Mouse (Mus musculus) limb, embryonic 14.5 days (tissue): Measurements from ENCODE around the gene Rab11fip4. TPM values are rescaled to one million over a fixed set of nuclear protein-coding genes. Genes with fewer than 3 reads are reported as not detected.
A peak's percentile ranks its signal among the peaks of the same experiment; 100 is the strongest.

Experiments used
- ATAC-seq: fragments of 200-750 bp; cut with Nextera tagmentation; 2 replicates; pipeline ENCODE4 v1.8.0; 2017; ENCODE audit warnings: low read depth, moderate number of reproducible peaks, moderate TSS enrichment; ENCODE audit not compliant: low FRiP score
- DNase-seq: peaks from one replicate; pipeline ENCODE4 v3.0.0-alpha.2; 2015; ENCODE audit warnings: low spot score
- H3K27ac ChIP-seq: fragments of 300-500 bp; sonication (generic); replicated peaks from 2 replicates; pipeline ENCODE4 v1.5.1; 2014; ENCODE audit warnings: low read depth, mild to moderate bottlenecking, low read length, moderate library complexity, mixed read lengths
- H3K27me3 ChIP-seq: fragments of 300-500 bp; sonication (generic); 2 replicates; pipeline ENCODE4 v1.6.1; 2014; ENCODE audit warnings: low read length, mixed read lengths; ENCODE audit not compliant: control insufficient read depth, insufficient read depth
- H3K36me3 ChIP-seq: fragments of 300-500 bp; sonication (generic); 2 replicates; pipeline ENCODE4 v1.6.1; 2014; ENCODE audit warnings: mild to moderate bottlenecking, low read length, moderate library complexity, mixed read lengths; ENCODE audit not compliant: control insufficient read depth, insufficient read depth
- H3K4me1 ChIP-seq: fragments of 300-500 bp; sonication (generic); 2 replicates; pipeline ENCODE4 v1.6.1; 2014; ENCODE audit warnings: antibody characterized with exemption, low read length, mixed read lengths; ENCODE audit not compliant: control insufficient read depth, insufficient read depth
- H3K4me2 ChIP-seq: fragments of 300-500 bp; sonication (generic); replicated peaks from 2 replicates; pipeline ENCODE4 v1.6.1; 2014; ENCODE audit warnings: low read depth, mild to moderate bottlenecking, low read length, moderate library complexity; ENCODE audit not compliant: severe bottlenecking
- H3K4me3 ChIP-seq: fragments of 300-500 bp; sonication (generic); replicated peaks from 2 replicates; pipeline ENCODE4 v1.5.1; 2014; ENCODE audit warnings: low read length
- H3K9ac ChIP-seq: fragments of 300-500 bp; sonication (generic); 2 replicates; pipeline ENCODE4 v1.6.1; 2014; ENCODE audit warnings: mild to moderate bottlenecking, low read depth, low read length, moderate library complexity; ENCODE audit not compliant: severe bottlenecking
- H3K9me3 ChIP-seq: fragments of 300-500 bp; sonication (generic); 2 replicates; pipeline ENCODE4 v1.6.1; 2016; ENCODE audit warnings: low read length; ENCODE audit not compliant: control insufficient read depth
- POLR2A ChIP-seq: fragments of 200-500 bp; IDR thresholded peaks from 2 replicates; pipeline ENCODE4 v1.8.0; 2012; ENCODE audit warnings: inconsistent platforms, mild to moderate bottlenecking, moderate library complexity, borderline replicate concordance; ENCODE audit not compliant: insufficient read depth, insufficient read length; ENCODE audit errors: extremely low read depth
- WGBS: fragments of 180-500 bp; shearing (Covaris S2); extraction: QIAGEN DNeasy Blood & Tissue Kit; methylation state at CpG from one replicate; pipeline ENCODE4 v1.1.7; 2014; 5-methylcytosine and 5-hydroxymethylcytosine counted together
- polyA plus RNA-seq, 2 experiments: library from polyadenylated mRNA; depleted of rRNA in 1 of 2; stranded (reverse) in 1 of 2; unstranded in 1 of 2; fragments of >200 nt; fragmentation: Nextera tagmentation in 1 of 2; extraction: Ambion mirVana in 1 of 2; gene quantifications; 2 replicates each; pipeline versions ENCODE4 v1.2.1 to v1.2.3; 2012 to 2014

Gene Rab11fip4
- polyA plus RNA-seq, 2 experiments: 7.4 to 16.4 TPM

- no peak for DNase-seq
- H3K9ac ChIP-seq: no peak overlapping the region
- ATAC-seq: no peak
- H3K4me3 ChIP-seq: no peak overlapping the region
- no peaks in the 10 kb centered on the region for H3K27me3 ChIP-seq
- H3K4me1 ChIP-seq: peaks cover 33% of the 10 kb centered on the region; the same call in 1 of the 2 replicates
- H3K27ac ChIP-seq: 0 out of 2 replicates have a peak overlapping the region, but pooled peaks have one; percentile 3
- no peak for TF ChIP-seq POLR2A
- WGBS: 74% methylated on average over 20 of the region's 20 CpGs
- H3K4me2 ChIP-seq: no peak overlapping the region
- H3K9me3 ChIP-seq: no peaks in the 10 kb centered on the region
- H3K36me3 ChIP-seq: no peaks in the 10 kb centered on the region
These were observed 62.0 kb downstream of the Rab11fip4 start for GRCm38 (mm10) chr11:79652921-79653575.

GRCm38 (mm10) chr11:79654407-79654831, 63.4 kb downstream of the Rab11fip4 start:
- no peaks in the 10 kb centered on the region for H3K36me3 ChIP-seq
- H3K4me3 ChIP-seq: no peak overlapping the region
- H3K27ac ChIP-seq: no peak overlapping the region
- peaks cover 23% of the 10 kb centered on the region; the same call in 1 of the 2 replicates for H3K4me1 ChIP-seq
- no peak for TF ChIP-seq POLR2A
- whole genome bisulfite sequencing: 86% methylated on average over 4 of the region's 4 CpGs
- H3K4me2 ChIP-seq: no peak overlapping the region
- no peak for ATAC-seq
- H3K9ac ChIP-seq: no peak overlapping the region
- DNase-seq: no peak
- no peaks in the 10 kb centered on the region for H3K27me3 ChIP-seq
- H3K9me3 ChIP-seq: no peaks in the 10 kb centered on the region

- no peak overlapping the region for H3K4me2 ChIP-seq
- peaks cover 12% of the 10 kb centered on the region; the same call in 1 of the 2 replicates for H3K4me1 ChIP-seq
- H3K36me3 ChIP-seq: no peaks in the 10 kb centered on the region
- no peak overlapping the region for H3K4me3 ChIP-seq
- ATAC-seq (no peak), DNase-seq (no peak)
- no peak overlapping the region for H3K27ac ChIP-seq
- no peak for TF ChIP-seq POLR2A
- WGBS: 85% methylated on average over 7 of the region's 7 CpGs
- no peak overlapping the region for H3K9ac ChIP-seq
- no peaks in the 10 kb centered on the region for H3K9me3 ChIP-seq
- no peaks in the 10 kb centered on the region for H3K27me3 ChIP-seq
These were observed 64.6 kb downstream of the Rab11fip4 start for GRCm38 (mm10) chr11:79655592-79655991.

GRCm38 (mm10) chr11:79656491-79656890, 65.5 kb downstream of the Rab11fip4 start:
- Histone ChIP-seq H3K36me3 (no peaks in the 10 kb centered on the region), H3K4me3 (no peak overlapping the region), H3K4me2 (no peak overlapping the region), H3K9me3 (no peaks in the 10 kb centered on the region), H3K9ac (no peak overlapping the region), H3K27ac (no peak overlapping the region), H3K27me3 (no peaks in the 10 kb centered on the region), H3K4me1 (peaks cover 13% of the 10 kb centered on the region)
- 48% methylated on average over 1 of the region's 1 CpGs for WGBS
- ATAC-seq: no peak
- DNase-seq: no peak
- TF ChIP-seq POLR2A: no peak

GRCm38 (mm10) chr11:79657053-79657452, 66.0 kb downstream of the Rab11fip4 start:
- H3K27ac ChIP-seq: no peak overlapping the region
- H3K4me2 ChIP-seq: no peak overlapping the region
- no peaks in the 10 kb centered on the region for H3K27me3 ChIP-seq
- peaks cover 16% of the 10 kb centered on the region for H3K4me1 ChIP-seq
- no peak for DNase-seq
- no peak for TF ChIP-seq POLR2A
- H3K9ac ChIP-seq: no peak overlapping the region
- no peaks in the 10 kb centered on the region for H3K9me3 ChIP-seq
- no peak overlapping the region for H3K4me3 ChIP-seq
- 78% methylated on average over 5 of the region's 5 CpGs for WGBS
- no peak for ATAC-seq
- no peaks in the 10 kb centered on the region for H3K36me3 ChIP-seq
